Mouse (Mus musculus): ENCODE measurements around the gene Fgfr2.

Gene Fgfr2

GRCm38 (mm10) chr7:131800416-131801045 lies 1322.6 kb downstream of the Fgfr2 start:
- in situ Hi-C loops (cut with MboI, MseI): no loop called here

- in situ Hi-C loops (cut with MboI, MseI): no loop called here
Observed at GRCm38 (mm10) chr7:131797161-131797560, 1326.0 kb downstream of the Fgfr2 start.

GRCm38 (mm10) chr7:131788595-131789206 lies 1334.4 kb downstream of the Fgfr2 start:
- in situ Hi-C loops (cut with MboI, MseI): no loop called here

GRCm38 (mm10) chr7:131785721-131786120 lies 1337.4 kb downstream of the Fgfr2 start:
- in situ Hi-C loops (cut with MboI, MseI): no loop called here

GRCm38 (mm10) chr7:131778271-131778985 lies 1344.7 kb downstream of the Fgfr2 start:
- in situ Hi-C loops (cut with MboI, MseI): no loop called here

GRCm38 (mm10) chr7:131777461-131778270 lies 1345.5 kb downstream of the Fgfr2 start:
- in situ Hi-C loops (cut with MboI, MseI): no loop called here

- in situ Hi-C loops (cut with MboI, MseI): no loop called here
Observed at GRCm38 (mm10) chr7:131776191-131776752, 1346.9 kb downstream of the Fgfr2 start.

- in situ Hi-C loops (cut with MboI, MseI): no loop called here
Observed at GRCm38 (mm10) chr7:131757922-131758321, 1365.2 kb downstream of the Fgfr2 start.

GRCm38 (mm10) chr7:131747152-131748010 lies 1375.8 kb downstream of the Fgfr2 start:
- in situ Hi-C loops (cut with MboI, MseI): no loop called here

- in situ Hi-C loops (cut with MboI, MseI): no loop called here
Observed at GRCm38 (mm10) chr7:131746752-131747151, 1376.4 kb downstream of the Fgfr2 start.

- in situ Hi-C loops (cut with MboI, MseI): no loop called here
Observed at GRCm38 (mm10) chr7:131743193-131743592, 1380.0 kb downstream of the Fgfr2 start.

GRCm38 (mm10) chr7:131722783-131723575 lies 1400.2 kb downstream of the Fgfr2 start:
- in situ Hi-C loops (cut with MboI, MseI): no loop called here

- in situ Hi-C loops (cut with MboI, MseI): no loop called here
Observed at GRCm38 (mm10) chr7:131722316-131722715, 1400.8 kb downstream of the Fgfr2 start.

- in situ Hi-C loops (cut with MboI, MseI): loop anchor here in 1 of 2 experiments (5.0 kb wide), 1 partner anchor 101 kb away; no protein-coding TSS in a partner anchor
Observed at GRCm38 (mm10) chr7:131718280-131718679, 1404.9 kb downstream of the Fgfr2 start.

GRCm38 (mm10) chr7:131713076-131713475 lies 1410.1 kb downstream of the Fgfr2 start:
- in situ Hi-C loops (cut with MboI, MseI): no loop called here

GRCm38 (mm10) chr7:131696889-131697288 lies 1426.3 kb downstream of the Fgfr2 start:
- in situ Hi-C loops (cut with MboI, MseI): no loop called here

GRCm38 (mm10) chr7:131687324-131687723 lies 1435.8 kb downstream of the Fgfr2 start:
- in situ Hi-C loops (cut with MboI, MseI): no loop called here

GRCm38 (mm10) chr7:131677126-131677525 lies 1446.0 kb downstream of the Fgfr2 start:
- in situ Hi-C loops (cut with MboI, MseI): no loop called here

GRCm38 (mm10) chr7:131670586-131670985 lies 1452.6 kb downstream of the Fgfr2 start:
- in situ Hi-C loops (cut with MboI, MseI): no loop called here

- in situ Hi-C loops (cut with MboI, MseI): no loop called here
Observed at GRCm38 (mm10) chr7:131669326-131669725, 1453.8 kb downstream of the Fgfr2 start.

All from T-helper 17 cell (primary cell).